ENCODE assay signal across 7 mouse cellular contexts in genomic region chr6:88627317-88627811, GRCm38 (mm10). TPM values are rescaled to one million over a fixed set of nuclear protein-coding genes. Genes with fewer than 3 reads are reported as not detected.
DNase-seq lines count a peak whose midpoint lies in the region; ATAC-seq and TF ChIP-seq lines count a peak whose summit lies in the region.

No protein-coding gene starts in this region.

- intact Hi-C loops in left cerebral cortex, postnatal 14 days (cut with DNase I) = no loop called here

- peak; percentile 65 for DNase-seq in adrenal gland, postnatal 25 days
- DNase-seq in gastrocnemius, adult 8-10 months (ENCODE audit: low spot score in 2 of 2) = peak; percentile 79 to 86
- peak; percentile 57 to 67 for DNase-seq in left cerebral cortex, postnatal 14 days (ENCODE audit: low spot score in 2 of 2)
- DNase-seq in mesoderm, embryonic 11.5 days (ENCODE audit: low read depth, low spot score) = peak; percentile 91

- peak overlapping the region; percentile 85 for H3K4me3 ChIP-seq in cortical plate, adult 2 months (ENCODE audit: insufficient read depth, low read length)
- peak overlapping the region; percentile 51 for H3K4me3 ChIP-seq in hindbrain, embryonic 16.5 days (ENCODE audit: low read length)
- peak overlapping the region; percentile 63 for H3K4me3 ChIP-seq in small intestine, adult 2 months (ENCODE audit: low read depth, low read length)

- ATAC-seq in hindbrain, embryonic 16.5 days = peak; percentile 96

- peak overlapping the region; percentile 94 for H3K4me2 ChIP-seq in hindbrain, embryonic 16.5 days (ENCODE audit: low read length)

- no peaks in the 10 kb centered on the region for H3K9me3 ChIP-seq in hindbrain, embryonic 16.5 days (ENCODE audit: control insufficient read depth, low read length)

- no peaks in the 10 kb centered on the region for H3K4me1 ChIP-seq in cortical plate, adult 2 months (ENCODE audit: control insufficient read depth, insufficient read depth, low read length)
- peaks cover 6% of the 10 kb centered on the region for H3K4me1 ChIP-seq in hindbrain, embryonic 16.5 days (ENCODE audit: control insufficient read depth, insufficient read depth, low read depth, low read length)
- H3K4me1 ChIP-seq in small intestine, adult 2 months (ENCODE audit: control insufficient read depth, insufficient read depth, insufficient read length, low read length) = peaks cover 12% of the 10 kb centered on the region; the same call in 1 of the 2 replicates

- peak overlapping the region; percentile 94 for H3K27ac ChIP-seq in cortical plate, adult 2 months (ENCODE audit: insufficient read depth, low read length)
- peak overlapping the region; percentile 78 for H3K27ac ChIP-seq in hindbrain, embryonic 16.5 days (ENCODE audit: low read depth, low read length)
- H3K27ac ChIP-seq in small intestine, adult 2 months (ENCODE audit: insufficient read depth, low read depth, low read length) = peak overlapping the region; percentile 33; the same call in 1 of the 2 replicates

- peak overlapping the region; percentile 68 for H3K9ac ChIP-seq in hindbrain, embryonic 16.5 days (ENCODE audit: low read depth, low read length)

- under 1% methylated on average over 51 of the region's 51 CpGs for WGBS in hindbrain, embryonic 16.5 days
- 2% methylated on average over 51 of the region's 51 CpGs for WGBS in small intestine, adult 2 months

- no peak for TF ChIP-seq CTCF in cortical plate, adult 2 months (IDR thresholded peaks at IDR 0.05; ENCODE audit: extremely low read depth, insufficient read depth, low read length)
- TF ChIP-seq CTCF in small intestine, adult 2 months (IDR thresholded peaks at IDR 0.05; ENCODE audit: extremely low read depth, insufficient read length, insufficient replicate concordance, low read depth, low read length) = no peak

- H3K36me3 ChIP-seq in hindbrain, embryonic 16.5 days (ENCODE audit: control insufficient read depth, insufficient read depth, low read length) = no peaks in the 10 kb centered on the region
- no peaks in the 10 kb centered on the region for H3K36me3 ChIP-seq in small intestine, adult 2 months (ENCODE audit: control insufficient read depth, insufficient read depth, low read length)

- no peaks in the 10 kb centered on the region for H3K27me3 ChIP-seq in hindbrain, embryonic 16.5 days (replicated peaks; ENCODE audit: control insufficient read depth, insufficient read depth, low read length)
- no peaks in the 10 kb centered on the region for H3K27me3 ChIP-seq in small intestine, adult 2 months (ENCODE audit: control insufficient read depth, insufficient read depth, low read length)

- TF ChIP-seq POLR2A in cortical plate, adult 2 months (IDR thresholded peaks at IDR 0.05; ENCODE audit: extremely low read depth, insufficient read depth, low read length) = peak; percentile 47; the same call in 1 of the 2 replicates
- no peak for TF ChIP-seq POLR2A in small intestine, adult 2 months (IDR thresholded peaks at IDR 0.05; ENCODE audit: low read depth, low read length)

RNA-seq across cellular contexts. Expression of gene Kbtbd12, which starts 10.4 kb away (rescaled TPM):
- 0.36 and 1.3 TPM in 2 replicates for total RNA-seq in adrenal gland, postnatal 25 days (2021)
- 0.26 and 0.31 TPM in 2 replicates for polyA plus RNA-seq in cortical plate, adult 2 months (2012; rRNA removed)
- 10 to 100 TPM; 77.2 to 99.2 (median 91.8) TPM for total RNA-seq in gastrocnemius, adult 8-10 months (2022)
- polyA plus RNA-seq in hindbrain, embryonic 16.5 days (2015; fragmentation: Nextera tagmentation; extraction: Ambion mirVana) = 0.60 and 0.74 TPM in 2 replicates
- total RNA-seq in left cerebral cortex, postnatal 14 days (2021) = under 1 TPM in 1 of 2 experiments, not detected in 1; 0.22 TPM
- 0.05 and 0.06 TPM in 2 replicates for polyA plus RNA-seq in small intestine, adult 2 months (2012; rRNA removed)

Comparison
In these comparisons a context has a peak if more than half of its experiments do, and no peak if none do; other contexts are left out.
1. Peak in every context shown above with its lines: DNase-seq, ATAC-seq, H3K4me3 ChIP-seq and H3K27ac ChIP-seq.
2. H3K27ac ChIP-seq: peak in every context shown above with its lines; median percentile 94 in cortical plate, adult 2 months; 78 in hindbrain, embryonic 16.5 days; 33 in small intestine, adult 2 months.
3. RNA of gene Kbtbd12, which starts 10.4 kb away (total RNA-seq): 77.2 to 99.2 TPM in gastrocnemius, adult 8-10 months; 0.36 to 1.3 TPM in adrenal gland, postnatal 25 days and 0.22 TPM in left cerebral cortex, postnatal 14 days; every median in the first group is over 10 times any median in the second.